Mouse (Mus musculus): ENCODE results near the gene Hdac8. TPM values are rescaled to one million over a fixed set of nuclear protein-coding genes. Genes with fewer than 3 reads are reported as not detected.

The Hdac8 gene
- polyA plus RNA-seq, 1 experiment from 2014 or later: 2.5 TPM

- H3K27me3 ChIP-seq (ENCODE audit: control insufficient read depth, insufficient read depth, low read length): peaks cover 19% of the 10 kb centered on the region
These were observed 197.6 kb downstream of the Hdac8 start for GRCm38 (mm10) chrX:102307511-102307910.

GRCm38 (mm10) chrX:102305806-102306205, 199.4 kb downstream of the Hdac8 start:
- Histone ChIP-seq H3K27me3 (ENCODE audit: control insufficient read depth, insufficient read depth, low read length) (peaks cover 15% of the 10 kb centered on the region), H3K9me3 (ENCODE audit: control insufficient read depth, low read length) (no peaks in the 10 kb centered on the region)
- no peak for ATAC-seq (ENCODE audit: low FRiP score)

More at GRCm38 (mm10) chrX:102307511-102307910, 197.6 kb downstream of the Hdac8 start:
- DNase-seq (ENCODE audit: low spot score, missing footprints) (no peak), ATAC-seq (ENCODE audit: low FRiP score) (no peak)
- Histone ChIP-seq H3K27ac (ENCODE audit: low read depth, low read length) (no peak overlapping the region), H3K9me3 (ENCODE audit: control insufficient read depth, low read length) (no peaks in the 10 kb centered on the region), H3K9ac (ENCODE audit: low read length) (no peak overlapping the region), H3K36me3 (ENCODE audit: control insufficient read depth, insufficient read depth, low read length) (no peaks in the 10 kb centered on the region), H3K4me3 (ENCODE audit: low read depth, low read length) (no peak overlapping the region), H3K4me2 (no peak overlapping the region), H3K4me1 (ENCODE audit: control insufficient read depth, insufficient read depth, low read length) (no peaks in the 10 kb centered on the region)
- 81% methylated on average over 5 of the region's 5 CpGs for WGBS

GRCm38 (mm10) chrX:102304914-102305313, 200.2 kb downstream of the Hdac8 start:
- Histone ChIP-seq H3K4me2 (no peak overlapping the region), H3K9ac (ENCODE audit: low read length) (no peak overlapping the region), H3K27ac (ENCODE audit: low read depth, low read length) (no peak overlapping the region), H3K36me3 (ENCODE audit: control insufficient read depth, insufficient read depth, low read length) (no peaks in the 10 kb centered on the region), H3K27me3 (ENCODE audit: control insufficient read depth, insufficient read depth, low read length) (peaks cover 15% of the 10 kb centered on the region), H3K4me1 (ENCODE audit: control insufficient read depth, insufficient read depth, low read length) (no peaks in the 10 kb centered on the region), H3K9me3 (ENCODE audit: control insufficient read depth, low read length) (no peaks in the 10 kb centered on the region), H3K4me3 (ENCODE audit: low read depth, low read length) (no peak overlapping the region)
- ATAC-seq (ENCODE audit: low FRiP score): no peak
- 66% methylated on average over 4 of the region's 4 CpGs for WGBS
- no peak for DNase-seq (ENCODE audit: low spot score, missing footprints)

More at GRCm38 (mm10) chrX:102305806-102306205, 199.4 kb downstream of the Hdac8 start:
- Histone ChIP-seq H3K27ac (ENCODE audit: low read depth, low read length) (no peak overlapping the region), H3K4me1 (ENCODE audit: control insufficient read depth, insufficient read depth, low read length) (no peaks in the 10 kb centered on the region), H3K9ac (ENCODE audit: low read length) (no peak overlapping the region), H3K36me3 (ENCODE audit: control insufficient read depth, insufficient read depth, low read length) (no peaks in the 10 kb centered on the region), H3K4me2 (no peak overlapping the region), H3K4me3 (ENCODE audit: low read depth, low read length) (no peak overlapping the region)
- 70% methylated on average over 4 of the region's 4 CpGs for WGBS
- no peak for DNase-seq (ENCODE audit: low spot score, missing footprints)

- Histone ChIP-seq H3K27me3 (ENCODE audit: control insufficient read depth, insufficient read depth, low read length) (peaks cover 13% of the 10 kb centered on the region), H3K27ac (ENCODE audit: low read depth, low read length) (no peak overlapping the region)
These were observed 202.7 kb downstream of the Hdac8 start for GRCm38 (mm10) chrX:102302476-102302875.

GRCm38 (mm10) chrX:102284889-102285288, 220.3 kb downstream of the Hdac8 start:
- Histone ChIP-seq H3K27ac (ENCODE audit: low read depth, low read length) (no peak overlapping the region), H3K27me3 (ENCODE audit: control insufficient read depth, insufficient read depth, low read length) (peaks cover 4% of the 10 kb centered on the region; the same call in 1 of the 2 replicates), H3K4me2 (no peak overlapping the region), H3K36me3 (ENCODE audit: control insufficient read depth, insufficient read depth, low read length) (no peaks in the 10 kb centered on the region), H3K4me3 (ENCODE audit: low read depth, low read length) (no peak overlapping the region), H3K4me1 (ENCODE audit: control insufficient read depth, insufficient read depth, low read length) (no peaks in the 10 kb centered on the region), H3K9me3 (ENCODE audit: control insufficient read depth, low read length) (no peaks in the 10 kb centered on the region), H3K9ac (ENCODE audit: low read length) (no peak overlapping the region)
- DNase-seq (ENCODE audit: low spot score, missing footprints): no peak
- ATAC-seq (ENCODE audit: low FRiP score): no peak
- 85% methylated on average over 3 of the region's 3 CpGs for WGBS

More at GRCm38 (mm10) chrX:102302476-102302875, 202.7 kb downstream of the Hdac8 start:
- H3K9me3 ChIP-seq (ENCODE audit: control insufficient read depth, low read length): no peaks in the 10 kb centered on the region
- ATAC-seq (ENCODE audit: low FRiP score) (no peak), DNase-seq (ENCODE audit: low spot score, missing footprints) (no peak)
- no peak overlapping the region for H3K4me2 ChIP-seq
- H3K4me3 ChIP-seq (ENCODE audit: low read depth, low read length): no peak overlapping the region
- 60% methylated on average over 3 of the region's 3 CpGs for WGBS
- no peak overlapping the region for H3K9ac ChIP-seq (ENCODE audit: low read length)
- H3K36me3 ChIP-seq (ENCODE audit: control insufficient read depth, insufficient read depth, low read length): no peaks in the 10 kb centered on the region
- no peaks in the 10 kb centered on the region for H3K4me1 ChIP-seq (ENCODE audit: control insufficient read depth, insufficient read depth, low read length)

GRCm38 (mm10) chrX:102262620-102263345, 242.4 kb downstream of the Hdac8 start:
- no peak overlapping the region for H3K4me3 ChIP-seq (ENCODE audit: low read depth, low read length)
- 75% methylated on average over 13 of the region's 14 CpGs for WGBS
- H3K9me3 ChIP-seq (ENCODE audit: control insufficient read depth, low read length): no peaks in the 10 kb centered on the region
- H3K4me2 ChIP-seq: no peak overlapping the region
- no peak overlapping the region for H3K27ac ChIP-seq (ENCODE audit: low read depth, low read length)
- ATAC-seq (ENCODE audit: low FRiP score) (no peak), DNase-seq (ENCODE audit: low spot score, missing footprints) (no peak)
- no peak overlapping the region for H3K9ac ChIP-seq (ENCODE audit: low read length)
- H3K4me1 ChIP-seq (ENCODE audit: control insufficient read depth, insufficient read depth, low read length): no peaks in the 10 kb centered on the region
- no peaks in the 10 kb centered on the region for H3K36me3 ChIP-seq (ENCODE audit: control insufficient read depth, insufficient read depth, low read length)
- H3K27me3 ChIP-seq (ENCODE audit: control insufficient read depth, insufficient read depth, low read length): peaks cover 5% of the 10 kb centered on the region; the same call in 1 of the 2 replicates

GRCm38 (mm10) chrX:102259772-102260171, 245.4 kb downstream of the Hdac8 start:
- no peaks in the 10 kb centered on the region for H3K4me1 ChIP-seq (ENCODE audit: control insufficient read depth, insufficient read depth, low read length)
- DNase-seq (ENCODE audit: low spot score, missing footprints) (no peak), ATAC-seq (ENCODE audit: low FRiP score) (no peak)
- H3K36me3 ChIP-seq (ENCODE audit: control insufficient read depth, insufficient read depth, low read length): no peaks in the 10 kb centered on the region
- H3K27ac ChIP-seq (ENCODE audit: low read depth, low read length): no peak overlapping the region
- H3K4me2 ChIP-seq: no peak overlapping the region
- peaks cover 3% of the 10 kb centered on the region; the same call in 1 of the 2 replicates for H3K27me3 ChIP-seq (ENCODE audit: control insufficient read depth, insufficient read depth, low read length)
- WGBS: 79% methylated on average over 4 of the region's 4 CpGs
- no peak overlapping the region for H3K4me3 ChIP-seq (ENCODE audit: low read depth, low read length)
- no peaks in the 10 kb centered on the region for H3K9me3 ChIP-seq (ENCODE audit: control insufficient read depth, low read length)
- H3K9ac ChIP-seq (ENCODE audit: low read length): no peak overlapping the region

- Histone ChIP-seq H3K4me2 (peak overlapping the region; percentile 25), H3K27ac (ENCODE audit: low read depth, low read length) (no peak overlapping the region), H3K36me3 (ENCODE audit: control insufficient read depth, insufficient read depth, low read length) (no peaks in the 10 kb centered on the region), H3K9ac (ENCODE audit: low read length) (no peak overlapping the region), H3K4me3 (ENCODE audit: low read depth, low read length) (no peak overlapping the region), H3K4me1 (ENCODE audit: control insufficient read depth, insufficient read depth, low read length) (no peaks in the 10 kb centered on the region), H3K27me3 (ENCODE audit: control insufficient read depth, insufficient read depth, low read length) (peaks cover 27% of the 10 kb centered on the region), H3K9me3 (ENCODE audit: control insufficient read depth, low read length) (no peaks in the 10 kb centered on the region)
- ATAC-seq (ENCODE audit: low FRiP score) (no peak), DNase-seq (ENCODE audit: low spot score, missing footprints) (peak; percentile 91)
- 14% methylated on average over 7 of the region's 7 CpGs for WGBS
These were observed 251.3 kb downstream of the Hdac8 start for GRCm38 (mm10) chrX:102253892-102254291.

GRCm38 (mm10) chrX:102251937-102252860, 253.0 kb downstream of the Hdac8 start, which contains the start of gene Cited1:
Cited1 (minus strand) TSS chrX:102252181.
- Histone ChIP-seq H3K36me3 (ENCODE audit: control insufficient read depth, insufficient read depth, low read length) (no peaks in the 10 kb centered on the region), H3K4me3 (ENCODE audit: low read depth, low read length) (peak within 1 kb of the TSS; percentile 42), H3K4me1 (ENCODE audit: control insufficient read depth, insufficient read depth, low read length) (no peaks in the 10 kb centered on the region), H3K9me3 (ENCODE audit: control insufficient read depth, low read length) (no peaks in the 10 kb centered on the region), H3K27me3 (ENCODE audit: control insufficient read depth, insufficient read depth, low read length) (peaks cover 30% of the 10 kb centered on the region), H3K4me2 (peak within 1 kb of the TSS; percentile 76), H3K9ac (ENCODE audit: low read length) (peak within 1 kb of the TSS; percentile 47), H3K27ac (ENCODE audit: low read depth, low read length) (no peak within 1 kb of the TSS; the same call in 1 of the 2 replicates)
- DNase-seq (ENCODE audit: low spot score, missing footprints): peak; percentile 95
- 18% methylated on average over 44 of the region's 44 CpGs for WGBS
- peak; percentile 91 for ATAC-seq (ENCODE audit: low FRiP score)

All from midbrain, embryonic 11.5 days (tissue).